Mouse (Mus musculus): ENCODE data around the gene Msmp.
A peak's percentile ranks its signal among the peaks of the same experiment; 100 is the strongest.

DNA sequence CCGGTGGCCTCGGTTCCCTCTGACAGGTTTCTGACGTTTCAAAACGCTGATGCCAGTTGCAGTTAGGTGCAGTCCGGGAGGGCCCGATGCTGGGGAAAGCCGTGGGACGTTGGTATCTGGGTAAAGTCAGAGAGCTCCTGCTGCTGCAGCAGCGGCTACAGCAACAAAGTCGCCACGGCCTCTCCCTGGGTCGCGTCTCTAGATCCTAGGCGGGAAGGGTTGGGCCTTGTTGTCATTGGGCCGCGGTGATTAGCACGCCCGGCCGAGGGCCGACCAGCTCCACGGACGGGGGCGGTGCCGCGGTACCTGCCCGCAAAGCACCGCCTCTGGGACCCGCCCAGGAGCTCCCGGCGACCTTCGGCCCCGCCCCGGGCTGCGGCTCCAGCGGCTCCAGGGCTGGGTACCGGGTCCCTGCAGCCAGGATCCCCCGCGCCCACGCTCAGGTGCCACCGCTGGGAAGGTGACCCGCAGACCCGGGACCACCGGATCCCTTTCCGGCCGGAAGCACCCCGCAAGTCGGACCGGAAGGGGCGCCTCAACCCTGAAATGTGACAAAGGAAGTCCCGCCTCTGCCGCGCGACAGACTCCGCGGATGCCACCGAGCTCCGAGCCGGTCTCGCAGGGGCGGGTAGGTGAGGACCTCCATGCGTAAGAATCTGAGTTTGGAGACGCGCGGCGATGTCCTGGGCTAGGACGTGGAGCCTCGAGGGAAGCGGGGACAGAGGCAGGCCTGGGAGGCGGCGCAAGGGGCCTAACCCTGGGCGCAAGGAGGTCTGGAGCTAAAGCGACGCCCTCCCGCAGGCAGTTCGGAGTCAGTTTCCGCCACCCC lies 5.7 kb downstream of the Msmp start, which contains the start of the genes Rgp1 and Gba2:
- TF ChIP-seq CTCF (IDR thresholded peaks at IDR 0.05; ENCODE audit: borderline replicate concordance, extremely low read depth, insufficient read depth, insufficient read length) (peak; percentile 5; the same call in 1 of the 2 replicates), POLR2A (IDR thresholded peaks at IDR 0.05; ENCODE audit: borderline replicate concordance, extremely low read depth, insufficient read depth, insufficient read length, poor library complexity, severe bottlenecking) (peak; percentile 52; the same call in 1 of the 2 replicates)

All from brain, embryonic 14.5 days (tissue).